Mouse (Mus musculus) midbrain, embryonic 15.5 days (tissue): ENCODE measurements around the gene Tmtc4. TPM values are rescaled to one million over a fixed set of nuclear protein-coding genes. Genes with fewer than 3 reads are reported as not detected.

Experiments
- ATAC-seq: fragments of 200-750 bp; cut with Nextera tagmentation; replicated peaks from 2 replicates; pipeline ENCODE4 v1.8.0; 2017; ENCODE audit warnings: moderate TSS enrichment
- H3K27ac ChIP-seq: fragments of 300-500 bp; sonication (generic); 2 replicates; pipeline ENCODE4 v1.5.1; 2015; ENCODE audit warnings: mild to moderate bottlenecking, inconsistent platforms
- H3K27me3 ChIP-seq: fragments of 300-500 bp; sonication (generic); replicated peaks from 2 replicates; pipeline ENCODE4 v1.6.1; 2015; ENCODE audit warnings: inconsistent platforms
- H3K36me3 ChIP-seq: fragments of 300-500 bp; sonication (generic); replicated peaks from 2 replicates; pipeline ENCODE4 v1.6.1; 2015; ENCODE audit warnings: inconsistent platforms
- H3K4me1 ChIP-seq: fragments of 300-500 bp; sonication (generic); 2 replicates; pipeline ENCODE4 v1.6.1; 2015; ENCODE audit warnings: inconsistent platforms
- H3K4me2 ChIP-seq: fragments of 300-500 bp; sonication (generic); 2 replicates; pipeline ENCODE4 v1.6.1; 2015; ENCODE audit warnings: inconsistent platforms, mild to moderate bottlenecking, moderate library complexity
- H3K4me3 ChIP-seq: fragments of 300-500 bp; sonication (generic); 2 replicates; pipeline ENCODE4 v1.5.1; 2015; ENCODE audit warnings: mild to moderate bottlenecking, inconsistent platforms
- H3K9ac ChIP-seq: fragments of 300-500 bp; sonication (generic); 2 replicates; pipeline ENCODE4 v1.6.1; 2015; ENCODE audit warnings: mild to moderate bottlenecking, inconsistent platforms
- H3K9me3 ChIP-seq: fragments of 300-500 bp; sonication (generic); 2 replicates; pipeline ENCODE4 v1.6.1; 2016; ENCODE audit warnings: inconsistent platforms
- WGBS: fragments of 180-500 bp; shearing (Covaris S2); methylation state at CpG from one replicate; pipeline ENCODE4 v1.1.7; 2015; ENCODE audit warnings: mixed read lengths; 5-methylcytosine and 5-hydroxymethylcytosine counted together
- polyA plus RNA-seq: library from polyadenylated mRNA; unstranded; fragments of >200 nt; fragmentation: Nextera tagmentation; extraction: Ambion mirVana; gene quantifications from 2 replicates; pipeline ENCODE4 v1.2.1, GENCODE M21; 2015

Tmtc4 gene
- polyA plus RNA-seq, 1 experiment from 2014 or later, result 50.4 TPM

- Histone ChIP-seq H3K27me3 (no peaks in the 10 kb centered on the region), H3K4me1 (no peaks in the 10 kb centered on the region), H3K27ac (no peak overlapping the region), H3K9me3 (no peaks in the 10 kb centered on the region), H3K4me3 (no peak overlapping the region), H3K4me2 (no peak overlapping the region), H3K9ac (no peak overlapping the region), H3K36me3 (no peaks in the 10 kb centered on the region)
- WGBS, result 66% methylated on average over 6 of the region's 6 CpGs
- no peak for ATAC-seq
Observed at GRCm38 (mm10) chr14:122992937-122993336, 9.1 kb upstream of the Tmtc4 start.

GRCm38 (mm10) chr14:122990521-122991052 is 6.8 kb upstream of the Tmtc4 start:
- Histone ChIP-seq H3K36me3 (no peaks in the 10 kb centered on the region), H3K27me3 (no peaks in the 10 kb centered on the region), H3K27ac (no peak overlapping the region), H3K4me2 (no peak overlapping the region), H3K4me3 (no peak overlapping the region), H3K9me3 (no peaks in the 10 kb centered on the region), H3K9ac (no peak overlapping the region), H3K4me1 (no peaks in the 10 kb centered on the region)
- WGBS, result 78% methylated on average over 4 of the region's 4 CpGs
- no peak for ATAC-seq

GRCm38 (mm10) chr14:122986404-122986803 is 2.6 kb upstream of the Tmtc4 start:
- Histone ChIP-seq H3K9ac (no peak overlapping the region), H3K36me3 (no peaks in the 10 kb centered on the region), H3K27ac (no peak overlapping the region), H3K4me2 (no peak overlapping the region), H3K4me3 (no peak overlapping the region), H3K9me3 (no peaks in the 10 kb centered on the region), H3K27me3 (no peaks in the 10 kb centered on the region), H3K4me1 (peaks cover 19% of the 10 kb centered on the region)
- WGBS, result 85% methylated on average over 2 of the region's 2 CpGs
- ATAC-seq, result no peak

- WGBS, result under 1% methylated on average over 61 of the region's 63 CpGs
Observed at GRCm38 (mm10) chr14:122982571-122983225, 1.1 kb downstream of the Tmtc4 start.

GRCm38 (mm10) chr14:122981831-122982485 is 1.9 kb downstream of the Tmtc4 start:
- Histone ChIP-seq H3K9ac (peak overlapping the region; percentile 86), H3K4me1 (peaks cover 27% of the 10 kb centered on the region), H3K27ac (peak overlapping the region; percentile 92), H3K27me3 (no peaks in the 10 kb centered on the region), H3K4me2 (peak overlapping the region; percentile 82), H3K36me3 (no peaks in the 10 kb centered on the region), H3K4me3 (peak overlapping the region; percentile 88), H3K9me3 (no peaks in the 10 kb centered on the region)
- WGBS, result 22% methylated on average over 8 of the region's 8 CpGs
- ATAC-seq, result no peak

More at GRCm38 (mm10) chr14:122982571-122983225, 1.1 kb downstream of the Tmtc4 start:
- Histone ChIP-seq H3K27me3 (no peaks in the 10 kb centered on the region), H3K9ac (peak overlapping the region; percentile 86), H3K4me1 (peaks cover 27% of the 10 kb centered on the region), H3K4me2 (peak overlapping the region; percentile 82), H3K9me3 (no peaks in the 10 kb centered on the region), H3K36me3 (no peaks in the 10 kb centered on the region), H3K4me3 (peak overlapping the region; percentile 88), H3K27ac (peak overlapping the region; percentile 92)
- peak; percentile 57 for ATAC-seq

GRCm38 (mm10) chr14:122978871-122979270 is 5.0 kb downstream of the Tmtc4 start:
- Histone ChIP-seq H3K4me3 (no peak overlapping the region), H3K27ac (no peak overlapping the region), H3K36me3 (no peaks in the 10 kb centered on the region), H3K9me3 (no peaks in the 10 kb centered on the region), H3K4me1 (peaks cover 22% of the 10 kb centered on the region), H3K4me2 (no peak overlapping the region), H3K27me3 (no peaks in the 10 kb centered on the region), H3K9ac (no peak overlapping the region)
- 87% methylated on average over 3 of the region's 3 CpGs for WGBS
- ATAC-seq, result no peak

- ATAC-seq, result no peak
- Histone ChIP-seq H3K4me1 (peaks cover 18% of the 10 kb centered on the region), H3K27ac (no peak overlapping the region), H3K36me3 (no peaks in the 10 kb centered on the region), H3K4me2 (no peak overlapping the region), H3K9me3 (no peaks in the 10 kb centered on the region), H3K27me3 (no peaks in the 10 kb centered on the region), H3K4me3 (no peak overlapping the region), H3K9ac (no peak overlapping the region)
- WGBS, result 76% methylated on average over 1 of the region's 1 CpGs
Observed at GRCm38 (mm10) chr14:122977797-122978140, 6.1 kb downstream of the Tmtc4 start.

GRCm38 (mm10) chr14:122977056-122977796 is 6.6 kb downstream of the Tmtc4 start:
- Histone ChIP-seq H3K4me1 (peaks cover 16% of the 10 kb centered on the region), H3K4me3 (no peak overlapping the region), H3K9me3 (no peaks in the 10 kb centered on the region), H3K27ac (no peak overlapping the region), H3K9ac (no peak overlapping the region), H3K4me2 (no peak overlapping the region), H3K27me3 (no peaks in the 10 kb centered on the region), H3K36me3 (no peaks in the 10 kb centered on the region; the same call in 1 of the 2 replicates)
- 87% methylated on average over 9 of the region's 9 CpGs for WGBS
- no peak for ATAC-seq

- no peaks in the 10 kb centered on the region for H3K27me3 ChIP-seq
- no peak for ATAC-seq
- no peak overlapping the region for H3K4me3 ChIP-seq
- H3K36me3 ChIP-seq, result peaks cover 8% of the 10 kb centered on the region
- H3K4me2 ChIP-seq, result no peak overlapping the region
- no peak overlapping the region for H3K9ac ChIP-seq
- WGBS, result 48% methylated on average over 3 of the region's 3 CpGs
- no peaks in the 10 kb centered on the region for H3K9me3 ChIP-seq
- H3K4me1 ChIP-seq, result no peaks in the 10 kb centered on the region
- H3K27ac ChIP-seq, result no peak overlapping the region
Observed at GRCm38 (mm10) chr14:122974854-122975570, 8.8 kb downstream of the Tmtc4 start.

GRCm38 (mm10) chr14:122973091-122973490 is 10.7 kb downstream of the Tmtc4 start:
- H3K9ac ChIP-seq, result no peak overlapping the region
- peaks cover 8% of the 10 kb centered on the region for H3K36me3 ChIP-seq
- WGBS, result 96% methylated on average over 2 of the region's 2 CpGs
- no peaks in the 10 kb centered on the region for H3K9me3 ChIP-seq
- no peak overlapping the region for H3K4me3 ChIP-seq
- ATAC-seq, result no peak
- no peak overlapping the region for H3K4me2 ChIP-seq
- no peaks in the 10 kb centered on the region for H3K27me3 ChIP-seq
- no peaks in the 10 kb centered on the region for H3K4me1 ChIP-seq
- H3K27ac ChIP-seq, result no peak overlapping the region

- Histone ChIP-seq H3K4me2 (no peak overlapping the region), H3K4me3 (no peak overlapping the region), H3K36me3 (peaks cover 16% of the 10 kb centered on the region), H3K4me1 (no peaks in the 10 kb centered on the region), H3K27ac (no peak overlapping the region), H3K9ac (no peak overlapping the region), H3K27me3 (no peaks in the 10 kb centered on the region), H3K9me3 (no peaks in the 10 kb centered on the region)
- 86% methylated on average over 2 of the region's 2 CpGs for WGBS
- no peak for ATAC-seq
Observed at GRCm38 (mm10) chr14:122968049-122968448, 15.8 kb downstream of the Tmtc4 start.

- Histone ChIP-seq H3K27me3 (no peaks in the 10 kb centered on the region), H3K9me3 (no peaks in the 10 kb centered on the region), H3K9ac (no peak overlapping the region), H3K36me3 (peaks cover under 1% of the 10 kb centered on the region; the same call in 1 of the 2 replicates), H3K27ac (no peak overlapping the region), H3K4me2 (no peak overlapping the region), H3K4me3 (no peak overlapping the region), H3K4me1 (no peaks in the 10 kb centered on the region)
- peak; percentile 91 for ATAC-seq
- 65% methylated on average over 8 of the region's 8 CpGs for WGBS
Observed at GRCm38 (mm10) chr14:122957941-122958340, 25.9 kb downstream of the Tmtc4 start.
